Mouse (Mus musculus) NIH3T3 (cell line): Measurements from ENCODE around the gene Esp24.
"Not testable (repeated sequence)": the region's sequence is repeated elsewhere in the genome, so short reads cannot be mapped to it uniquely, and the experiment has no call there.

ENCODE experiments used
- DNase-seq: peaks from one replicate; pipeline ENCODE4 v3.0.0-alpha.2; 2012; ENCODE audit warnings: low read depth

Gene Esp24

GRCm38 (mm10) chr17:39036395-39036794, at the start of gene Esp24:
TSS of gene Esp24 (plus strand) at chr17:39036695.
- DNase-seq: not testable (repeated sequence)

GRCm38 (mm10) chr17:39009846-39010245, 26.6 kb upstream of the Esp24 start:
- DNase-seq: no peak

- no peak for DNase-seq
These were observed 25.5 kb upstream of the Esp24 start for GRCm38 (mm10) chr17:39010675-39011638.

- no peak for DNase-seq
These were observed 19.3 kb upstream of the Esp24 start for GRCm38 (mm10) chr17:39017184-39017583.

DNA sequence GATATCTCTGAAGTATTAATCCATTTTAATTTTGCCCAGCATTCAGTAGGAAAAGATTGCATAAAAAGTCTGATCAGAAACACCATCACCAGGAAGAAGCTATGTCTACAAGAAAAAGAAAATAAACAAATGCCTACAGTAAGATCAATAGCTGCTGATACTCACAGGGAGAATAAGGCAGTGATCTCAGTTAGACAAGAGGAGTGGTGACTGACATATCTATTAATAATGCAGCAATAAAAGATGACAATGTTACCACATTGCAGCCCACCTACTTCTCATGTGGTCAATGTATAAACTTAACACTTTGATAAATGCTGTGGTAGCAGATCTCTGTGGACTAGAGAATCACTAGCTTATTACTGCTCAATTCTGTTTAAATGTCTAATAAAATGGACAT, 6.7 kb downstream of the Esp24 start, which contains the start of gene Gm21903:
TSS of gene Gm21903 (minus strand) at position 101 of the 400 bp plus-strand sequence.
- DNase-seq: no peak

GRCm38 (mm10) chr17:39063641-39064040, 27.1 kb downstream of the Esp24 start:
- DNase-seq: no peak

DNA sequence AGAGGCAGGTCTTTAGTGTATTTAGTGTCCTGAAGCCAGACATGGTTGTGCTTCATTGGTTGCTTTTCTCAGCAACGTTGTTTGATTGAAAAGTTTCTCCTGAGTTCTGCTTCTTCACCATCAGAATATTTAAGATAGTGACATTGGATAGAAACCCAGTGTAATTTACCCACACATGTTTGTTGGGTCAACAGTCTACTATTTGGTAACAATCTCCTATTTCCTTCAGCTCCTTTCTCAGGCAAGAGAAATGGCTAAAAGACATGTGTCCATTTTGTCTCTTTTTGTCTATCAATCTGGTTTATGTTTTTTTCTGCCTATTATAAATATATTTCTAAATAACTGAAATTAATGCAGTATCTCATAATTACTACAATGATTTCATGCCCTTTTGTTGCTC, 40.4 kb downstream of the Esp24 start, which contains the start of gene Esp23:
TSS of gene Esp23 (minus strand) at position 101 of the 400 bp plus-strand sequence.
- no peak for DNase-seq
